Mouse (Mus musculus): ENCODE measurements around the gene Dmbt1.

DNA sequence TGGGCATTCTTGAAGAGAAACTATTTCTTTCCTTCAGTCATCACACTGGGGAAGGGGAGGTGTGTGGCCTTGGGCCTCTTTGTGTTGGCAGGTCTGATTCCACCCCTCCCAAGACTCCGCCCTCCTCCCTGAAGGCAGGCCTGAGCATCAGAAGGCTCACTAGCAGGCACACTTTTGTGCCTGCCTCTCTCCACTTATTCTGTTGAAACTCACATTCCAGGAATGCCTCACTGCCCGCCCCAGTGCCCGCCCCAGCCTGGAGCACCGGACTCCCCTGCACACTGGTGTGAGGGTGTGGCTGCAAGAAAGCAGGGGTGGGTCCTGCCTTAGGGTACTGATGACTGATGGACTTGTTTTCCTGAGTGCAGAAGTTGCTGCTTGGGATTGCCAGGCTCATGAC lies 49.5 kb upstream of the Dmbt1 start:
- no peak for TF ChIP-seq GATA1 (IDR thresholded peaks at IDR 0.05; ENCODE audit: borderline replicate concordance, low read length)
- no peak for TF ChIP-seq FLI1 (IDR thresholded peaks at IDR 0.05; ENCODE audit: low read length)
